ENCODE assay signal across 8 mouse cellular contexts in genomic region chr9:72714945-72715344, GRCm38 (mm10). TPM values are rescaled to one million over a fixed set of nuclear protein-coding genes. Genes with fewer than 3 reads are reported as not detected.
DNase-seq lines count a peak whose midpoint lies in the region; ATAC-seq lines count a peak whose summit lies in the region.

No protein-coding gene starts in this region.

- no peaks in the 10 kb centered on the region for H3K9me3 ChIP-seq in lung, embryonic 16.5 days (ENCODE audit: control insufficient read depth, low read length)
- no peaks in the 10 kb centered on the region for H3K9me3 ChIP-seq in heart, embryonic 14.5 days (ENCODE audit: control insufficient read depth, low read length)

- H3K27me3 ChIP-seq in lung, embryonic 16.5 days (ENCODE audit: control insufficient read depth, insufficient read depth, low read depth, low read length), result no peaks in the 10 kb centered on the region
- no peaks in the 10 kb centered on the region for H3K27me3 ChIP-seq in heart, embryonic 14.5 days (ENCODE audit: control insufficient read depth, insufficient read depth, low read length)

- no peak overlapping the region for H3K27ac ChIP-seq in lung, embryonic 16.5 days (ENCODE audit: low read length)
- no peak overlapping the region for H3K27ac ChIP-seq in heart, embryonic 14.5 days (replicated peaks in 1 of 2; ENCODE audit: control insufficient read depth in 1 of 2, insufficient read depth in 1 of 2, low read depth in 2 of 2, low read length in 2 of 2)

- DNase-seq in adrenal gland, adult (ENCODE audit: inconsistent age in 2 of 2, low spot score in 1 of 2), result peak; percentile 85 to 93
- no peak for DNase-seq in adrenal gland, postnatal 4 days (ENCODE audit: low spot score in 2 of 2)
- no peak for DNase-seq in lung, postnatal 14 days
- peak; percentile 50 to 70 for DNase-seq in kidney, postnatal 4 days
- no peak for DNase-seq in yolk sac, embryonic 10.5 days (ENCODE audit: low spot score)
- no peak for DNase-seq in ovary, postnatal 36 days (ENCODE audit: low spot score)

- 0 out of 2 replicates have a peak, but pooled peaks have one; percentile 34 for ATAC-seq in lung, embryonic 16.5 days (ENCODE audit: low read depth)
- ATAC-seq in heart, embryonic 14.5 days (ENCODE audit: insufficient number of reproducible peaks, insufficient read depth, low FRiP score, low read depth), result peak; percentile 55; the same call in 1 of the 2 replicates

- WGBS in lung, embryonic 16.5 days, result 79% methylated on average over 4 of the region's 4 CpGs
- 71% methylated on average over 4 of the region's 4 CpGs for WGBS in heart, embryonic 14.5 days

- H3K4me2 ChIP-seq in lung, embryonic 16.5 days (ENCODE audit: low read depth, low read length), result no peak overlapping the region
- H3K4me2 ChIP-seq in heart, embryonic 14.5 days (ENCODE audit: low read length), result no peak overlapping the region

- no peak overlapping the region for H3K4me3 ChIP-seq in lung, embryonic 16.5 days (ENCODE audit: low read length)
- H3K4me3 ChIP-seq in heart, embryonic 14.5 days (ENCODE audit: control insufficient read depth in 1 of 2, insufficient read depth in 1 of 2, low read depth in 1 of 2, low read length in 2 of 2), result no peak overlapping the region

- no peaks in the 10 kb centered on the region for H3K4me1 ChIP-seq in lung, embryonic 16.5 days (replicated peaks; ENCODE audit: control insufficient read depth, insufficient read depth, low read length)
- H3K4me1 ChIP-seq in heart, embryonic 14.5 days (ENCODE audit: control insufficient read depth in 2 of 2, insufficient read depth in 2 of 2, low read length in 2 of 2), result peaks cover 2 to 10% of the 10 kb centered on the region in 2 experiments; a peak in 2 of 4 replicates

- no peak overlapping the region for H3K9ac ChIP-seq in lung, embryonic 16.5 days (ENCODE audit: low read length)
- no peak overlapping the region for H3K9ac ChIP-seq in heart, embryonic 14.5 days (ENCODE audit: low read length)

- H3K36me3 ChIP-seq in lung, embryonic 16.5 days (ENCODE audit: control insufficient read depth, insufficient read depth, low read length), result peaks cover 66% of the 10 kb centered on the region
- peaks cover 97% of the 10 kb centered on the region for H3K36me3 ChIP-seq in heart, embryonic 14.5 days (ENCODE audit: control insufficient read depth, insufficient read depth, low read length)

RNA-seq across cellular contexts. Expression of gene Nedd4, which starts 52.8 kb away (rescaled TPM):
- 100 to 1,000 TPM; 708 to 756 TPM for total RNA-seq in adrenal gland, postnatal 4 days (2021)
- polyA plus RNA-seq in lung, embryonic 16.5 days (2015; fragmentation: Nextera tagmentation; extraction: Ambion mirVana), result 644 and 678 TPM in 2 replicates
- 612 and 625 TPM in 2 replicates for polyA plus RNA-seq in heart, embryonic 14.5 days (2014; fragmentation: Nextera tagmentation; extraction: Ambion mirVana)

Comparison
In these comparisons a context has a peak if more than half of its experiments do, and no peak if none do; other contexts are left out.
1. DNase-seq: peak in adrenal gland, adult (2 of 2) and kidney, postnatal 4 days (2 of 2); none in adrenal gland, postnatal 4 days (0 of 2), lung, postnatal 14 days (single experiment), yolk sac, embryonic 10.5 days (single experiment) and ovary, postnatal 36 days (single experiment).